Mouse (Mus musculus): ENCODE measurements around the gene Sobp. TPM values are rescaled to one million over a fixed set of nuclear protein-coding genes. Genes with fewer than 3 reads are reported as not detected.

Sobp gene
- polyA plus RNA-seq, 1 experiment from 2014 or later, result 4.5 TPM

DNA sequence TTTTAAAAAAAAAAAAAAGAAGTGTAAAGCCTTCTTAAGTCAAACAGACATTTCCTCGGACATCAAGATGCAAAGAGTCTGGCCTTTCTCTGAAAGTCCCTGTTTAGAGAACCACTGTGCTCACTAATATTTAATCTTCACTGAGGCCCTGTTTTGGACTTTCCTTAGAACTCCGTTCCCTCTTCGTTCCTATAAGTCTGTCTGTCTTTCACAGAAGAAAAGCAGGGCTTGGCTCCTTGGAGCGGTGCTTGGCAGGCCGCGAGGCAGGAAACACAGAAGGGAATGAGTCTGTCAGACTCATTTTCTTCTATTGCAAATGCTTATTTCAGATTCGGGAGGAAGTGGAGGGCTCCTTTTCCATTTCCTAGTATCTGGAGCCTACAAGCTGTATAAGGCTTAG, 5.5 kb downstream of the Sobp start:
- ATAC-seq (ENCODE audit: low read depth) (no peak), DNase-seq (ENCODE audit: low spot score) (no peak)
- H3K27ac ChIP-seq (replicated peaks; ENCODE audit: low read depth, low read length), result no peak overlapping the region
- H3K27me3 ChIP-seq (replicated peaks; ENCODE audit: control insufficient read depth, insufficient read depth, low read length), result no peaks in the 10 kb centered on the region
- no peak overlapping the region for H3K4me3 ChIP-seq (ENCODE audit: low read depth, low read length)
- no peak overlapping the region for H3K4me2 ChIP-seq (ENCODE audit: low read depth, low read length)
- H3K9ac ChIP-seq (ENCODE audit: low read depth, low read length), result no peak overlapping the region
- H3K4me1 ChIP-seq (ENCODE audit: control insufficient read depth, insufficient read depth, low read length), result peaks cover 21% of the 10 kb centered on the region
- 0 out of 2 replicates have a peak, but pooled peaks cover 4% of the 10 kb centered on the region for H3K9me3 ChIP-seq (ENCODE audit: control insufficient read depth, low read length)
- no peaks in the 10 kb centered on the region for H3K36me3 ChIP-seq (ENCODE audit: control insufficient read depth, insufficient read depth, low read length)
- 60% methylated on average over 7 of the region's 7 CpGs for WGBS

DNA sequence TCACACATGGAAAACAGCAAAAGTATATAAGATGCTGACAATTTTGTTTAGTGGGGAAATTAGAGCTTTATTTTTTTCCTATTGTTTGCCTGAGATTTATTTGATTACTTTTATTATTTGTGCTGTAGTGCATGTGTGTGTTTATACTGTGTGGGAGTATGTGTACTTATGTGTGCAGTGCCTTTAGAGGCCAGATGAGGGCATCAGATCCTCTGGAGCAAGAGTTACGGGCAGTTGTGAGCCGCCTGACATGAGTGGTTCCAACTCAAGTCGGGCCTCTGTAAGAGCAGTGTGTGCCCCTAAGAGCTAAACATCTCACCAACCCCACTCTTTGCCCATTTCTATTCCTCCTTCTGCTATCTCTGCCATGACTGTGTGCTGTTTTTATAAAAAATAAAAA, 7.5 kb downstream of the Sobp start:
- Histone ChIP-seq H3K9me3 (ENCODE audit: control insufficient read depth, low read length) (peaks cover 12% of the 10 kb centered on the region; the same call in 1 of the 2 replicates), H3K4me1 (ENCODE audit: control insufficient read depth, insufficient read depth, low read length) (peaks cover 21% of the 10 kb centered on the region), H3K36me3 (ENCODE audit: control insufficient read depth, insufficient read depth, low read length) (no peaks in the 10 kb centered on the region), H3K4me2 (ENCODE audit: low read depth, low read length) (no peak overlapping the region), H3K27ac (replicated peaks; ENCODE audit: low read depth, low read length) (no peak overlapping the region), H3K27me3 (replicated peaks; ENCODE audit: control insufficient read depth, insufficient read depth, low read length) (no peaks in the 10 kb centered on the region), H3K4me3 (ENCODE audit: low read depth, low read length) (no peak overlapping the region), H3K9ac (ENCODE audit: low read depth, low read length) (no peak overlapping the region)
- ATAC-seq (ENCODE audit: low read depth) (no peak), DNase-seq (ENCODE audit: low spot score) (no peak)
- 94% methylated on average over 3 of the region's 3 CpGs for WGBS

DNA sequence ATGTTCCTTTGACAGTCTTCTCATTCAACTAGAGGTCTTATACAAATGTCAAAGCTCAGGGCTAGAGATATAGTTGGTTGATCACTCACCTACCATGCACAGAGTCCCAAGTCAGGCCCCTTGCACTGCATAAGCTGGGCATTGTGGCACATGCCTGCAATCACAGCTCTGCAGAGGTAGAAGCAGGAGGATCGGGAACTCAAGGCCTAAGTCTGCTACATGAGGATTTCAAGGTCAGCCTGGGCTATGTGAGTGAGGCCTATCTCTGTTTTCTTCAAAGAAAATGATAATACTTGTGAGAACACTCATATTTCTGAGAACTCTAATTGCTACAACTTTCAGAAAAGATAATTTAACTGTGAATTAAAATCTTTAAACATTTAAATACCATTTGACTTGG, 8.2 kb downstream of the Sobp start:
- WGBS, result 82% methylated on average over 1 of the region's 1 CpGs
- no peak for DNase-seq (ENCODE audit: low spot score)
- no peak overlapping the region for H3K4me2 ChIP-seq (ENCODE audit: low read depth, low read length)
- no peak overlapping the region for H3K27ac ChIP-seq (replicated peaks; ENCODE audit: low read depth, low read length)
- peaks cover 17% of the 10 kb centered on the region for H3K4me1 ChIP-seq (ENCODE audit: control insufficient read depth, insufficient read depth, low read length)
- no peaks in the 10 kb centered on the region for H3K27me3 ChIP-seq (replicated peaks; ENCODE audit: control insufficient read depth, insufficient read depth, low read length)
- no peaks in the 10 kb centered on the region for H3K36me3 ChIP-seq (ENCODE audit: control insufficient read depth, insufficient read depth, low read length)
- H3K4me3 ChIP-seq (ENCODE audit: low read depth, low read length), result no peak overlapping the region
- ATAC-seq (ENCODE audit: low read depth), result no peak
- H3K9me3 ChIP-seq (ENCODE audit: control insufficient read depth, low read length), result peaks cover 12% of the 10 kb centered on the region; the same call in 1 of the 2 replicates
- H3K9ac ChIP-seq (ENCODE audit: low read depth, low read length), result no peak overlapping the region

DNA sequence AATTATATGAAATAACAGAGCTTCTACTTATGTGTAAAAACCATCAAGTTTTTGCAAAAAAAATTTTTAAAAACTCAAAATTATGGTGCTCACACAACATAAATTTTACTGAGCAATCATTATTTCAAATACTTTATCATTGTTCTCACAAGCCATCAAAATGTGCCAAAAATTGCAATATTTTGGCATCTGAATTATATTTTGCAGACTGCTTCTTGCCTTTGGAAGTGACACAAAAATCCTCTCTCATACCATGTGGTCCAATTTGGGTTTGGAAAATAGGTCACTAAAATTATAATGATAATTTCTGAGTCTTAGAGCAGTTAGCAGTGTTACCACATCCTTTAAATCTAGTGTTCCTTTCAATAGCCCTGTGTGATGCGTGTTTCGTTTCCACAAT, 9.9 kb downstream of the Sobp start:
- no peak overlapping the region for H3K9ac ChIP-seq (ENCODE audit: low read depth, low read length)
- whole genome bisulfite sequencing, result 86% methylated on average over 2 of the region's 2 CpGs
- ATAC-seq (ENCODE audit: low read depth), result no peak

DNA sequence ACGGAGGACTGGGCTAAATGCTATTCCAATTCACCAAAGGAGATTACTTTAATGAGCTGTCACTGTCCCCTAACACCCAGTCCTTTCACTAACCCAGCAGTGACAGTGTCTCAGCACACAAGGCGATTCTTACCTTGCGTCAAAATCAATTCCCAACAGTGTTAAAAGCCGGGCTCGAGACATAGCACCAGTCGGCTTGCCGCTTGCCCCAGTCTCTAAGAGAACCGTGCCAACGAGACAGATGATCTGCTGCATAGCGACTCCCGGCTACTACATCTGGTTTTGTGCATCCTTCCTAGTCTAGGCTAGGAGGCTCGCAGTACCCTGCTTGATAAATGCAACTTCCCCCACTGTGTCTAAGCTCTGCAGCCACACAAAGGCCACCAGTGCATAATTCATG, 12.0 kb downstream of the Sobp start:
- Histone ChIP-seq H3K27me3 (replicated peaks; ENCODE audit: control insufficient read depth, insufficient read depth, low read length) (no peaks in the 10 kb centered on the region), H3K27ac (replicated peaks; ENCODE audit: low read depth, low read length) (no peak overlapping the region), H3K4me1 (ENCODE audit: control insufficient read depth, insufficient read depth, low read length) (no peaks in the 10 kb centered on the region), H3K9me3 (ENCODE audit: control insufficient read depth, low read length) (peaks cover 12% of the 10 kb centered on the region; the same call in 1 of the 2 replicates), H3K4me2 (ENCODE audit: low read depth, low read length) (no peak overlapping the region), H3K4me3 (ENCODE audit: low read depth, low read length) (no peak overlapping the region), H3K9ac (ENCODE audit: low read depth, low read length) (no peak overlapping the region), H3K36me3 (ENCODE audit: control insufficient read depth, insufficient read depth, low read length) (peaks cover 19% of the 10 kb centered on the region; the same call in 1 of the 2 replicates)
- ATAC-seq (ENCODE audit: low read depth) (no peak), DNase-seq (ENCODE audit: low spot score) (no peak)
- 83% methylated on average over 12 of the region's 12 CpGs for WGBS

More for the DNA sequence above, 9.9 kb downstream of the Sobp start:
- Histone ChIP-seq H3K4me3 (ENCODE audit: low read depth, low read length) (no peak overlapping the region), H3K27ac (replicated peaks; ENCODE audit: low read depth, low read length) (no peak overlapping the region), H3K9me3 (ENCODE audit: control insufficient read depth, low read length) (peaks cover 12% of the 10 kb centered on the region; the same call in 1 of the 2 replicates), H3K4me1 (ENCODE audit: control insufficient read depth, insufficient read depth, low read length) (peaks cover 2% of the 10 kb centered on the region; the same call in 1 of the 2 replicates), H3K4me2 (ENCODE audit: low read depth, low read length) (no peak overlapping the region), H3K27me3 (replicated peaks; ENCODE audit: control insufficient read depth, insufficient read depth, low read length) (no peaks in the 10 kb centered on the region), H3K36me3 (ENCODE audit: control insufficient read depth, insufficient read depth, low read length) (peaks cover 1% of the 10 kb centered on the region; the same call in 1 of the 2 replicates)
- no peak for DNase-seq (ENCODE audit: low spot score)

DNA sequence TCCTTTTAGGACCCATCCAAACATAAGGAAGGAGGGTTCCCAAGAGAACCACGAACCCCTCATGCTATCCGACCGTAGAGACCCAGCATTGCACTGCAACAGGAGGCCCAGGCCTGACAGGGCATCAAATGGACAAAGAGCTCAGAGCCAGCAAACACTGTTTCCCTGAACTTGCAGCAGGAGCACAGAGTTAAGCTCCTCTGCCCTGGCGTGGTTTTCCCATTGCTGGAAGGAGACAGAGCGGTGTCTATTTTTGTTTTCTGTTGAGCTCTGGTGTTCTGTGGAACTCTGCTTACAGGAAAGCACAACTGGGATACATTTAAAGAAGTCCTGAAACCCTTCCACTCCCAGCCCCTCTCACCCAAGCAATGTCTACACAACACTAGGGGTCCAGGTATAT, 15.0 kb downstream of the Sobp start:
- H3K9me3 ChIP-seq (ENCODE audit: control insufficient read depth, low read length), result peaks cover 9% of the 10 kb centered on the region; the same call in 1 of the 2 replicates
- WGBS, result 80% methylated on average over 5 of the region's 5 CpGs
- no peak overlapping the region for H3K4me2 ChIP-seq (ENCODE audit: low read depth, low read length)
- H3K27me3 ChIP-seq (replicated peaks; ENCODE audit: control insufficient read depth, insufficient read depth, low read length), result no peaks in the 10 kb centered on the region
- no peak overlapping the region for H3K9ac ChIP-seq (ENCODE audit: low read depth, low read length)
- DNase-seq (ENCODE audit: low spot score), result no peak
- no peak for ATAC-seq (ENCODE audit: low read depth)
- peaks cover 19% of the 10 kb centered on the region; the same call in 1 of the 2 replicates for H3K36me3 ChIP-seq (ENCODE audit: control insufficient read depth, insufficient read depth, low read length)
- H3K4me1 ChIP-seq (ENCODE audit: control insufficient read depth, insufficient read depth, low read length), result peaks cover 12% of the 10 kb centered on the region
- H3K27ac ChIP-seq (replicated peaks; ENCODE audit: low read depth, low read length), result no peak overlapping the region
- no peak overlapping the region for H3K4me3 ChIP-seq (ENCODE audit: low read depth, low read length)

DNA sequence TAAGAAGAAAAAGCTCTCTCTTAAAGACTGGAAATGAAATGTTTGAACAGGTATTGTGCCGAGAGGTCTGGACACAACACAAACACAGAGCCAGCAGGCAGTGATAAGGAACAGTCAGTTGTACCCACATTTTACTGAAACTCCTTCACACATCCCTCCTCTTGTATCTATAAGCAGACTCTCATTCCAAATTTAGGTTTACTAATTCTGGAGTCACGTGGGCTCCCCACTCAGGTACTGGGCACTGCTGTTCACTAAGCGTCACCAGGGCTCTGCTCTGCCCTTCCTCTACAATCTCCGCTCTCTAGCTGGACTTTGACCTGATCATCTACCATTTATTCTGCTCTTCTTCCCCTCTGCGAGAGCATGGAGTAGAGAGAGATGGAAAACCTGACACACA, 15.4 kb downstream of the Sobp start:
- H3K4me2 ChIP-seq (ENCODE audit: low read depth, low read length), result no peak overlapping the region
- H3K27me3 ChIP-seq (replicated peaks; ENCODE audit: control insufficient read depth, insufficient read depth, low read length), result no peaks in the 10 kb centered on the region
- H3K9ac ChIP-seq (ENCODE audit: low read depth, low read length), result no peak overlapping the region
- H3K36me3 ChIP-seq (ENCODE audit: control insufficient read depth, insufficient read depth, low read length), result peaks cover 19% of the 10 kb centered on the region; the same call in 1 of the 2 replicates
- no peak overlapping the region for H3K27ac ChIP-seq (replicated peaks; ENCODE audit: low read depth, low read length)
- peaks cover 13% of the 10 kb centered on the region for H3K4me1 ChIP-seq (ENCODE audit: control insufficient read depth, insufficient read depth, low read length)
- 90% methylated on average over 5 of the region's 5 CpGs for WGBS
- DNase-seq (ENCODE audit: low spot score) (no peak), ATAC-seq (ENCODE audit: low read depth) (no peak)
- H3K9me3 ChIP-seq (ENCODE audit: control insufficient read depth, low read length), result peaks cover 9% of the 10 kb centered on the region; the same call in 1 of the 2 replicates
- no peak overlapping the region for H3K4me3 ChIP-seq (ENCODE audit: low read depth, low read length)

DNA sequence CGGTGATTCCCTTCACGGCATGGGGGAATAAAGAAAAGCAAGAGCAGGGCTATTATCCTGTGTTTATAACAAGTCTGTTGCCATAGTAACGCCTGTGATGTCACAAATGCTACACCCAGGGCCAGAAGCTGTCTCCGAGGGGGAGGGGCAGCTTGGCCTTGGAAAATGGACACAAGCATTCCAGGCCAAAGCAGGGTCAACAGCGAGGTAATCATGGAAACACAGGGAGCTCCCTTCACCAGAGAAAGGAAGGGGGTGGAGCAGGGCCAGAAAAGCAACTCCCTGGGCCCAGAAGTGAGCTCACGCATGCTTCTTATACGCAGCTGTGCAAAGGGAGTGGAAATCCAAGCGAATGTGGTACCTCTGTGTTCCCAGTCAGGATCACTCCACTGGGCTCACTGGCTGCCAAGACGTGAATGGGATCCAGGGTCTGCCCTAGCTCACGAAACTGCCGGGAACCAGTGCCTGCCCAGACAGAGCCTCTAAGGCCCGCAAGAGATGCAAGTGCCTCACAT, 19.2 kb downstream of the Sobp start:
- 20% methylated on average over 12 of the region's 12 CpGs for WGBS
- Histone ChIP-seq H3K4me3 (ENCODE audit: low read depth, low read length) (no peak overlapping the region), H3K9me3 (ENCODE audit: control insufficient read depth, low read length) (no peaks in the 10 kb centered on the region), H3K27me3 (replicated peaks; ENCODE audit: control insufficient read depth, insufficient read depth, low read length) (no peaks in the 10 kb centered on the region), H3K4me2 (ENCODE audit: low read depth, low read length) (peak overlapping the region; percentile 29; the same call in 1 of the 2 replicates), H3K9ac (ENCODE audit: low read depth, low read length) (no peak overlapping the region), H3K36me3 (ENCODE audit: control insufficient read depth, insufficient read depth, low read length) (peaks cover 19% of the 10 kb centered on the region; the same call in 1 of the 2 replicates), H3K4me1 (ENCODE audit: control insufficient read depth, insufficient read depth, low read length) (peaks cover 17% of the 10 kb centered on the region), H3K27ac (replicated peaks; ENCODE audit: low read depth, low read length) (peak overlapping the region; percentile 61; the same call in 1 of the 2 replicates)
- ATAC-seq (ENCODE audit: low read depth) (peak; percentile 79), DNase-seq (ENCODE audit: low spot score) (peak; percentile 91)

DNA sequence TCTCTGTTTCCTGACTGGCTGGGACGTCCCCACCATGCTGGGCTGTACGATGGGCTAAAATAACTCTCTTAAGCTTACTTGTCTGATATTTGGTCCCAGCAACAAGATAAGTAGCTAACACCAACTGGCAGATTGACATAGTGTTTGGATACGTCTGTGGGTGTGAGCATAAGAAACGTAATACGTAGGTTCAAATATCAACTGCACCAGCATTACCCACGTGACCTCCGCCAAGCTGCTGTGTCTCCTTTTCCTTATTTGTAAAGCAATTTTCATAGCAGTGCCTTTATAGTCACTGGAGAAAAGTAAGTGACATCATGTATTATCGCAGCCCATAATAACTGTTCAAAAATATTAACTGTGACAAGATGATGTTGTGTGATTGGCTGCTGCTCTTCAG, 21.7 kb downstream of the Sobp start:
- WGBS, result 60% methylated on average over 8 of the region's 8 CpGs

More for the DNA sequence above, 21.7 kb downstream of the Sobp start:
- Histone ChIP-seq H3K4me3 (ENCODE audit: low read depth, low read length) (no peak overlapping the region), H3K27ac (replicated peaks; ENCODE audit: low read depth, low read length) (no peak overlapping the region), H3K27me3 (replicated peaks; ENCODE audit: control insufficient read depth, insufficient read depth, low read length) (no peaks in the 10 kb centered on the region), H3K36me3 (ENCODE audit: control insufficient read depth, insufficient read depth, low read length) (0 out of 2 replicates have a peak, but pooled peaks cover 1% of the 10 kb centered on the region), H3K4me1 (ENCODE audit: control insufficient read depth, insufficient read depth, low read length) (peaks cover 17% of the 10 kb centered on the region), H3K9ac (ENCODE audit: low read depth, low read length) (no peak overlapping the region), H3K4me2 (ENCODE audit: low read depth, low read length) (no peak overlapping the region), H3K9me3 (ENCODE audit: control insufficient read depth, low read length) (no peaks in the 10 kb centered on the region)
- DNase-seq (ENCODE audit: low spot score), result peak; percentile 66
- no peak for ATAC-seq (ENCODE audit: low read depth)

Measured in embryonic facial prominence, embryonic 14.5 days (tissue).